Mouse (Mus musculus): ENCODE measurements around the gene Plk2.
A peak's percentile ranks its signal among the peaks of the same experiment; 100 is the strongest.

The Plk2 gene

GRCm38 (mm10) chr13:110412572-110413209 is 17.8 kb downstream of the Plk2 start:
- no peak for DNase-seq

- DNase-seq: no peak
Measured at GRCm38 (mm10) chr13:110418656-110419055, 23.8 kb downstream of the Plk2 start.

GRCm38 (mm10) chr13:110419640-110420039 is 24.8 kb downstream of the Plk2 start:
- no peak for DNase-seq

GRCm38 (mm10) chr13:110422434-110422833 is 27.6 kb downstream of the Plk2 start:
- DNase-seq: no peak

- no peak for DNase-seq
Measured at GRCm38 (mm10) chr13:110425512-110426222, 30.8 kb downstream of the Plk2 start.

- no peak for DNase-seq
Measured at GRCm38 (mm10) chr13:110431388-110431787, 36.5 kb downstream of the Plk2 start.

GRCm38 (mm10) chr13:110432062-110432566 is 37.3 kb downstream of the Plk2 start:
- no peak for DNase-seq

GRCm38 (mm10) chr13:110432613-110433012 is 37.8 kb downstream of the Plk2 start:
- no peak for DNase-seq

GRCm38 (mm10) chr13:110436692-110437091 is 41.8 kb downstream of the Plk2 start:
- no peak for DNase-seq

GRCm38 (mm10) chr13:110438624-110439023 is 43.8 kb downstream of the Plk2 start:
- DNase-seq: no peak

GRCm38 (mm10) chr13:110444335-110444734 is 49.5 kb downstream of the Plk2 start:
- DNase-seq: no peak

- DNase-seq: peak; percentile 38
Measured at GRCm38 (mm10) chr13:110444894-110445293, 50.0 kb downstream of the Plk2 start.

GRCm38 (mm10) chr13:110446434-110446833 is 51.6 kb downstream of the Plk2 start:
- no peak for DNase-seq

GRCm38 (mm10) chr13:110450056-110450455 is 55.2 kb downstream of the Plk2 start:
- DNase-seq: no peak
